Mouse (Mus musculus) brain, embryonic 14.5 days (tissue): Measurements from ENCODE around the gene St3gal5. TPM values are rescaled to one million over a fixed set of nuclear protein-coding genes. Genes with fewer than 3 reads are reported as not detected.
"Not testable (repeated sequence)": the region's sequence is repeated elsewhere in the genome, so short reads cannot be mapped to it uniquely, and the experiment has no call there.

Experiments used
- DNase-seq: peaks from one replicate; pipeline ENCODE4 v3.0.0-alpha.2; 2011; ENCODE audit warnings: low read depth
- CTCF ChIP-seq: fragments of 200-500 bp; IDR thresholded peaks from 2 replicates; pipeline ENCODE4 v1.5.1; 2012; ENCODE audit warnings: inconsistent platforms, mild to moderate bottlenecking, moderate library complexity, borderline replicate concordance; ENCODE audit not compliant: insufficient read depth, insufficient read length; ENCODE audit errors: extremely low read depth
- POLR2A ChIP-seq: fragments of 200-500 bp; IDR thresholded peaks from 2 replicates; pipeline ENCODE4 v1.6.1; 2012; ENCODE audit warnings: mild to moderate bottlenecking, inconsistent platforms, borderline replicate concordance; ENCODE audit not compliant: poor library complexity, insufficient read depth, insufficient read length, severe bottlenecking; ENCODE audit errors: extremely low read depth
- polyA plus RNA-seq: library from polyadenylated mRNA; depleted of rRNA; stranded (reverse); fragments of >200 nt; gene quantifications from 2 replicates; pipeline ENCODE4 v1.2.3, GENCODE M21; 2012

The St3gal5 gene
- polyA plus RNA-seq, 1 experiment: 38.1 TPM

DNA sequence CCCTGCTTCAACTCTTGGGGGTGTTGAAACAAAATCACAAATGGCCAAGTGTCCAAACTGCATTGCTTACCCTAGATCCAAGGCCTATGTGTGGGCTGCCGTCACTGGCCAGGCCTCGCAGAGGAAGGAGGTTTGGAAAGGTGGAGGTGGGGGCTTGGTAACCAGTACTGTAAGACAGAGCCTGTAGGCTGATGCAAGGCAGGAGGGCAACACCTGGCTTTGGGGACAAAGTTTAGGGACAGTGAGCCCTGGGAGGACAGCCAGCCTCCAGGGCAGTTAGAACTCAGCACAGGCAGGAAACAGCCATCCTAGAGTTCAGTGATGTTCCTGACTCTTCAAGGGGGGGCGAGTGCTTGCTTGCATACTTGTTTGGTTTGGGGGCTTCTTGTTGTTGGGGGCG, 45.2 kb downstream of the St3gal5 start:
- no peak for DNase-seq
- TF ChIP-seq CTCF (no peak), POLR2A (no peak)

GRCm38 (mm10) chr6:72144353-72144752, 47.0 kb downstream of the St3gal5 start:
- TF ChIP-seq CTCF (no peak), POLR2A (no peak)
- no peak for DNase-seq

DNA sequence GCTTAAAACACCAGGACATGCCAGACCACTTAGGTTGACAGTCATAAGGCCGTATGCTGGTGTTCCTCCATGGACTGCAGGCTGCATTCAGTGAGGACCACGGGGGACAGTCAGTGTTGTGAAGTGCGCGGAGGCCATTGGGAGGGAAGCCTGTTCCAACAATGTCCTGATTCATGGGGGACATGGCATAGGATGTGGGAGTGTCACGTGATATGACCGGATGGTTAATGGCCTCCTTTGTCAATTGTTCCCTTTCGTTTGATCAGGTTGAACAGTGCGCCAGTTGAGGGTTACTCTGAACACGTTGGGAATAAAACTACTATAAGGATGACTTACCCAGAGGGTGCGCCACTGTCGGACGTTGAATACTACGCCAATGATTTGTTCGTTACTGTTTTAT, 49.4 kb downstream of the St3gal5 start:
- TF ChIP-seq CTCF: no peak
- no peak for TF ChIP-seq POLR2A
- no peak for DNase-seq

DNA sequence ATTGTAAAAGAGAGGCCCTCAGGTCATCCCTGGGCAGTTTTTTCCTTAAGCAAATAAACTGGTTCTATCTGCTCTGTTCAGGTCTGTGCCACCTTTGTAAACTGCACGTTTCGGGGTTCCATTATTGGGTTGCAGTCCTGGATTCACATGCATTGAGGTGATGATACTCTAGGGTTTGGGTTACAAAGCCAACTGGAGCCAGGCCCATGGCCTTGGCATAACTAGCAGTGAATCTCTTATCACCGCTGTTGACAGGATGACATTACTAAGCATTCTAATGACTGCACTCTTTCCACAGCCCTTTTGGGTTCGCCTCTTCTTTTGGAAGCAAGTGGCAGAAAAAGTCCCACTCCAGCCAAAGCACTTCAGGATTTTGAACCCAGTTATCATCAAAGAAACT, 51.3 kb downstream of the St3gal5 start:
- no peak for TF ChIP-seq CTCF
- no peak for TF ChIP-seq POLR2A
- DNase-seq: no peak

- TF ChIP-seq CTCF (peak; percentile 6; the same call in 1 of the 2 replicates), POLR2A (no peak)
- DNase-seq: no peak
These were observed 52.4 kb downstream of the St3gal5 start for GRCm38 (mm10) chr6:72149797-72150196.

GRCm38 (mm10) chr6:72152707-72153106, 55.3 kb downstream of the St3gal5 start:
- DNase-seq: no peak
- TF ChIP-seq POLR2A (no peak), CTCF (no peak)

- no peak for TF ChIP-seq POLR2A
- DNase-seq: no peak
These were observed 56.1 kb downstream of the St3gal5 start for GRCm38 (mm10) chr6:72153455-72153854.

GRCm38 (mm10) chr6:72154008-72154407, 56.6 kb downstream of the St3gal5 start:
- DNase-seq: not testable (repeated sequence)

DNA sequence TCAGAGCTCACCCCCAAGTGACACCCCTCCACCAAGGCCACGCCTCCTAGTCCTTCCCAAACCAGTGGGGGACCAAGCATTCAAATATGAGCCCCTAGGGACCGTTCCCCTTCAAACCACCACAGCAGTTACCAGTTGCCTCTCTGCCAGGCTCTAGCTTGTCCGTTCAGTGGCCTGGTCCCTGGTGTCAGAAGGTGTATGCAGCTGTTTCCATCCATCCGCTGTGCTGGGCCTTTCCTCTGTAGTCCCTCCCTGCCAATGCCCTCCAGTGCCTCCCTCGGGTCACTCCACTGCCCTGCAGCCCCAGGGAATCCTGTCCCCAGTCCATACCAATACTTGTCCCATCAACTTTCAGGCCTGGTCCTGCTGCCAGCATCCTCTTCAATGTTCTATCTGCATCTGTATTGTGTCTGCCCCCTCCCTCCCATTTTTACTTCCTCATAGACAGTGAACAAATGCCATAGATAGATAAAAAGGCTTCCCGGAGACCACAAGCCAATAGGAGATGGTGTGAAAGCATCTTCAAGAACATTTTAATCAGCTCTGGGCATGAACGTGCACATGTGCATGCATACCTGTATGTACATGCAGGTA, 57.6 kb downstream of the St3gal5 start:
- DNase-seq: no peak
- no peak for TF ChIP-seq POLR2A

DNA sequence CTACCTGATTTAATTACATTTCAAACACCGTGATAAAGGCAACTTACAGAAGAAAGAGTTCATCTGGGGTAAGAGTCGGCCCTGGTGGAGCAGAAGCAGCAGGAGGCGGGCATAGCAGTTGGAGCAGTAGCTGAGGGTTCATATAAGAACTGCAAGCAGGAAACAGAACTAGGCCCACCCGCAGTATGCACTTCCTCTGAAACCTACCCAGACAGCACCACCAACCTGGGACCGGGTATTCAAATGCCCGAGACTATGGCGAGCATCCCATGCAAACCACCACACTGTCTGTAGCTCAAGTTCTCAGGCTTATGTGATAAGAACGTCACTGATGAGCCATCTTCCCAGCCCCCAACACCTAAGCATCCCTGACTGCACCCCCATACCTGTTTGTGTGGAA, 58.3 kb downstream of the St3gal5 start:
- DNase-seq: no peak
- TF ChIP-seq POLR2A: no peak
- no peak for TF ChIP-seq CTCF

DNA sequence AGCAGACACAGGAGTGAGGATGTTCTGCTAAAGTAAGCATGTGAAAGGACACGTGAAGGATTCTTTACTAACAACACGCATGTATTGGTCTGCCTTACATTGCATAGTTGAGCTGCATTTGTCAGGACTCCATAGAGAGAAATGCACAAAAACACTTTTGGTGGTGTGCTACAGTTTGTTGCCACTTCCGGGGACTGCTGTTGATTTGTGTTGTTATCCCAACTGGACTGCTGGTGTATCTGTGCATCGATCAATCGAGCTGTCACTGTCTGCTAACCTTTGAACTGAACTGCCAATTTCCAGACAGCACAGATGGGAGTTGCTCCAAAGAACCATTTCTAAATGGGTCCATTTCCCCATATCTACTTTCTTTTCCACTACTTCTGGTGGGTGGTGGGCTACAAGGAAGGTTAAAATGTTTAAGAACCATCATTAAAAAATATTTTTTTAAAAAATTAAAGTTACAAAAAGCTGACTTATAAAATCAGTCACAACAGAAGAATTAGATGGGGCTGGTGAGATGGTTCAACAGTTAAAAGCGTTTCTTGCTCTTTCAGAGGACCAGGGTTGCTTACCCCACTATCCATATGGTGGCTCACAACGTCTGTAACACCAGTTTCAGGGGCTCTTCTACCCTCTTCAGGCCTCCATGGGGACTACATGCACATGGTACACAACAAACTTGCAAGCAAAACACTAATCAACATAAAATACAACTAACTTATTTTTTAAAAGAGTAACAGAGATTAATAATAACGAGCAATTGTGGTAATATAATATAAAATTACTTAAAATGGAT, 61.8 kb downstream of the St3gal5 start:
- no peak for DNase-seq
- TF ChIP-seq POLR2A (no peak), CTCF (no peak; the same call in 1 of the 2 replicates)

GRCm38 (mm10) chr6:72159861-72160395, 62.5 kb downstream of the St3gal5 start:
- DNase-seq: no peak
- no peak for TF ChIP-seq CTCF

GRCm38 (mm10) chr6:72160991-72161390, 63.6 kb downstream of the St3gal5 start:
- DNase-seq: no peak
- TF ChIP-seq CTCF (no peak), POLR2A (no peak)

DNA sequence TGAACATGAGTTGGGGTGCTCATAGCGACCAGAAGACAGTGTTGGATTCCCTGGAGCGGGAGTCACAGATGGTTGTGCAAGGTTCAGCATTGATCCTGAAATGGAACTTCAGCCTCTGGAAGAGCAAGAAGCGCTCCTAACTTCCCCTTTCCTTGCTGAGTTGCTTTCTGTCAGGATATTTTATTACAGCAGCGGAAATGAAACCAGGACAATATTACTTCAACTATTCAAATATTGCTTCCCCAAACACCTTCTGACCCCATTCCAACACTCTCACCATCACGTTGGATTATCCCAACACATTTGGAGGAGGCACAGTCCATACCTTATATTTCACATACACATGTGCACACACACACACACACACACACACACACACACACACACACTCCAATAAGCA, 64.4 kb downstream of the St3gal5 start:
- TF ChIP-seq CTCF: no peak
- no peak for TF ChIP-seq POLR2A
- DNase-seq: no peak

DNA sequence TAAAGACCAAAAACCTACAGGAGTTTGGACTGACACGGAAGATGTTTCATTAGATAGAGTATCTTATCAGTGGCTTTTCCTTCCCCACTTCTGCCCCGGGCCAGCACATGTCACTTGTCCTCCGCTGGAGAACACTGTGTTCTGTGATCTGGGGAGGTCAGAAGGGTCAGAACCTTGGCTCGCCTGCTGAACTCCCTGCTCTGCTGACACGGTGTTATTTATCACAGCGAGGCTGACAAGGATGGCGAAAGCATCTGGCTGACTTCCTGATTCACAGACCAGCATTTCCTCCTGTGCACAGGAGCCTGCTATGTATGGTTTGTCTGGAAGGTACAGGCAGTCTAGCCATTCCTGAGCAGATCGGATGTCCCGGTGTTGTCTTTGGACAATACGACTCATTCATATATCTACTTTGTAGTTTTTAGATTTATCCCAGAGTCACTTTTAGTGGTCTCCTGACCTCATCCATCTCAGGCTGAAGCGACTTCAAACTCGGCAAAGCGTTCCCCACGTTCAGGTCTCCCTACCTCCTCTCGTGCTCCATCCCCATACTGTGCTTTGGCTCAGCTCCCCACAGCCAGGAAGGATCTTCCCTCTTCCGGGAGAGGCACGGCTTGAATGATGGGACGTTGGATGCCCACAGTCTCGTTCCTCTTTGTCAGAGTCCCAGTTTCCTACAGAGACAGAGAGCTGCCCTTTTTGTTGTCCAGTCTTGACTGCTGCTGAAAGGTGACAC, 64.9 kb downstream of the St3gal5 start:
- no peak for TF ChIP-seq POLR2A
- TF ChIP-seq CTCF: no peak
- no peak for DNase-seq
